ENCODE assay signal across 8 mouse cellular contexts in genomic region chr1:171037861-171038721, GRCm38 (mm10). TPM values are rescaled to one million over a fixed set of nuclear protein-coding genes. Genes with fewer than 3 reads are reported as not detected.
DNase-seq lines count a peak whose midpoint lies in the region; ATAC-seq and TF ChIP-seq lines count a peak whose summit lies in the region.

No protein-coding gene starts in this region.

- ATAC-seq in forebrain, embryonic 14.5 days: peak; percentile 84
- ATAC-seq in liver, postnatal 0 days: peak; percentile 83
- ATAC-seq in neural tube, embryonic 13.5 days (ENCODE audit: low read depth): peak; percentile 86

- H3K4me3 ChIP-seq in E14TG2a.4 (replicated peaks; ENCODE audit: low read length): peak overlapping the region; percentile 99
- H3K4me3 ChIP-seq in forebrain, embryonic 14.5 days (ENCODE audit: low read depth, low read length): peak overlapping the region; percentile 78
- H3K4me3 ChIP-seq in liver, postnatal 0 days (ENCODE audit: low read depth, low read length): peak overlapping the region; percentile 83
- H3K4me3 ChIP-seq in neural tube, embryonic 13.5 days: peak overlapping the region; percentile 88
- peak overlapping the region; percentile 99 for H3K4me3 ChIP-seq in testis, adult 2 months (ENCODE audit: control insufficient read depth, low read depth, low read length)

- no peak for TF ChIP-seq POLR2A in testis, adult 2 months (IDR thresholded peaks at IDR 0.05; ENCODE audit: control insufficient read depth, low read depth, low read length)

- H3K4me1 ChIP-seq in E14TG2a.4 (replicated peaks; ENCODE audit: low read depth, low read length): peaks cover 19% of the 10 kb centered on the region
- peaks cover 5% of the 10 kb centered on the region; the same call in 1 of the 2 replicates for H3K4me1 ChIP-seq in forebrain, embryonic 14.5 days (ENCODE audit: control insufficient read depth, insufficient read depth, low read length)
- H3K4me1 ChIP-seq in liver, postnatal 0 days (ENCODE audit: insufficient read depth): peaks cover 15% of the 10 kb centered on the region
- peaks cover 22% of the 10 kb centered on the region for H3K4me1 ChIP-seq in neural tube, embryonic 13.5 days (replicated peaks)
- peaks cover 6% of the 10 kb centered on the region; the same call in 1 of the 2 replicates for H3K4me1 ChIP-seq in testis, adult 2 months (ENCODE audit: control insufficient read depth, insufficient read depth, low read length)

- no peak for TF ChIP-seq CTCF in E14TG2a.4 (conservative IDR thresholded peaks at IDR 0.05; ENCODE audit: low read length)
- TF ChIP-seq CTCF in liver, postnatal 0 days (IDR thresholded peaks at IDR 0.05; ENCODE audit: low read depth): no peak
- no peak for TF ChIP-seq CTCF in testis, adult 2 months (IDR thresholded peaks at IDR 0.05; ENCODE audit: control insufficient read depth, insufficient read depth, insufficient replicate concordance, low read depth, low read length)

- intact Hi-C loops in heart, postnatal 14 days (cut with DNase I): loop anchor here (2.0 kb wide), 1 partner anchor 65 kb away; no protein-coding TSS in a partner anchor

- peak; percentile 80 for DNase-seq in cerebellum, adult 11 months
- peak; percentile 93 for DNase-seq in forebrain, embryonic 14.5 days (ENCODE audit: low spot score)
- peak; percentile 81 to 84 for DNase-seq in heart, postnatal 14 days
- peak; percentile 88 for DNase-seq in layer of hippocampus, adult 11-12 months (ENCODE audit: low spot score)
- peak; percentile 92 for DNase-seq in liver, postnatal 0 days

- peak overlapping the region; percentile 78 for H3K9ac ChIP-seq in forebrain, embryonic 14.5 days (ENCODE audit: low read length)
- H3K9ac ChIP-seq in liver, postnatal 0 days (replicated peaks): peak overlapping the region; percentile 77
- H3K9ac ChIP-seq in neural tube, embryonic 13.5 days: peak overlapping the region; percentile 86

- H3K36me3 ChIP-seq in E14TG2a.4 (ENCODE audit: insufficient read depth, low read length): no peaks in the 10 kb centered on the region
- H3K36me3 ChIP-seq in forebrain, embryonic 14.5 days (ENCODE audit: control insufficient read depth, insufficient read depth, low read length): no peaks in the 10 kb centered on the region
- no peaks in the 10 kb centered on the region for H3K36me3 ChIP-seq in liver, postnatal 0 days (replicated peaks; ENCODE audit: insufficient read depth, low read length)
- no peaks in the 10 kb centered on the region for H3K36me3 ChIP-seq in neural tube, embryonic 13.5 days
- no peaks in the 10 kb centered on the region for H3K36me3 ChIP-seq in testis, adult 2 months (ENCODE audit: control insufficient read depth, insufficient read depth, low read length)

- WGBS in forebrain, embryonic 14.5 days: under 1% methylated on average over 47 of the region's 47 CpGs
- WGBS in liver, postnatal 0 days (ENCODE audit: insufficient replicate concordance): under 1% methylated on average over 47 of the region's 47 CpGs
- WGBS in neural tube, embryonic 13.5 days: under 1% methylated on average over 47 of the region's 47 CpGs

- peak overlapping the region; percentile 49 for H3K4me2 ChIP-seq in forebrain, embryonic 14.5 days (ENCODE audit: low read length)
- H3K4me2 ChIP-seq in liver, postnatal 0 days (ENCODE audit: low read depth, low read length): peak overlapping the region; percentile 65
- H3K4me2 ChIP-seq in neural tube, embryonic 13.5 days: peak overlapping the region; percentile 63

- no peaks in the 10 kb centered on the region for H3K9me3 ChIP-seq in E14TG2a.4 (ENCODE audit: low read length)
- H3K9me3 ChIP-seq in forebrain, embryonic 14.5 days (replicated peaks; ENCODE audit: control insufficient read depth, low read length): no peaks in the 10 kb centered on the region
- no peaks in the 10 kb centered on the region for H3K9me3 ChIP-seq in liver, postnatal 0 days (ENCODE audit: low read length)
- no peaks in the 10 kb centered on the region for H3K9me3 ChIP-seq in neural tube, embryonic 13.5 days

- H3K27ac ChIP-seq in forebrain, embryonic 14.5 days (ENCODE audit: low read depth, low read length): peak overlapping the region; percentile 85
- peak overlapping the region; percentile 90 for H3K27ac ChIP-seq in liver, postnatal 0 days (ENCODE audit: low read depth)
- H3K27ac ChIP-seq in neural tube, embryonic 13.5 days (replicated peaks): peak overlapping the region; percentile 88
- peak overlapping the region; percentile 93 for H3K27ac ChIP-seq in testis, adult 2 months (ENCODE audit: control insufficient read depth, insufficient read depth, low read depth, low read length)

- H3K27me3 ChIP-seq in E14TG2a.4 (ENCODE audit: insufficient read depth, low read length): peaks cover 5% of the 10 kb centered on the region
- no peaks in the 10 kb centered on the region; the same call in 1 of the 2 replicates for H3K27me3 ChIP-seq in forebrain, embryonic 14.5 days (replicated peaks; ENCODE audit: control insufficient read depth, insufficient read depth, low read length)
- no peaks in the 10 kb centered on the region; the same call in 1 of the 2 replicates for H3K27me3 ChIP-seq in liver, postnatal 0 days (ENCODE audit: insufficient read depth, low read length)
- H3K27me3 ChIP-seq in neural tube, embryonic 13.5 days: peaks cover 15% of the 10 kb centered on the region
- H3K27me3 ChIP-seq in testis, adult 2 months (ENCODE audit: control insufficient read depth, insufficient read depth, low read length): no peaks in the 10 kb centered on the region

- TF ChIP-seq EP300 in liver, postnatal 0 days (IDR thresholded peaks at IDR 0.05; ENCODE audit: low read depth): peak; percentile 27; the same call in 1 of the 2 replicates

RNA-seq across cellular contexts. Expression of gene Fcgr4, which starts 19.4 kb away (rescaled TPM):
- polyA plus RNA-seq in forebrain, embryonic 14.5 days (2014; fragmentation: Nextera tagmentation; extraction: Ambion mirVana): 0.41 and 0.50 TPM in 2 replicates
- under 1 TPM; 0.22 to 0.29 TPM for total RNA-seq in heart, postnatal 14 days (2021)
- 9.4 and 9.7 TPM in 2 replicates for polyA plus RNA-seq in liver, postnatal 0 days (2015; fragmentation: Nextera tagmentation; extraction: Ambion mirVana)
- polyA plus RNA-seq in neural tube, embryonic 13.5 days (2015; fragmentation: Nextera tagmentation; extraction: Ambion mirVana): not detected in 2 replicates
- not detected in 2 replicates for polyA plus RNA-seq in testis, adult 2 months (2012; rRNA removed)

RNA-seq across cellular contexts. Expression of gene Fcgr3, which starts 26.6 kb away (rescaled TPM):
- polyA plus RNA-seq in forebrain, embryonic 14.5 days (2014; fragmentation: Nextera tagmentation; extraction: Ambion mirVana): 8.3 and 11.5 TPM in 2 replicates
- total RNA-seq in heart, postnatal 14 days (2021): 10 to 100 TPM; 11.8 to 11.9 TPM
- 40.3 and 41.8 TPM in 2 replicates for polyA plus RNA-seq in liver, postnatal 0 days (2015; fragmentation: Nextera tagmentation; extraction: Ambion mirVana)
- 9.0 and 10.9 TPM in 2 replicates for polyA plus RNA-seq in neural tube, embryonic 13.5 days (2015; fragmentation: Nextera tagmentation; extraction: Ambion mirVana)
- polyA plus RNA-seq in testis, adult 2 months (2012; rRNA removed): 30.9 and 52.1 TPM in 2 replicates

Comparison
In these comparisons a context has a peak if more than half of its experiments do, and no peak if none do; other contexts are left out.
1. Peak in every context shown above with its lines: DNase-seq, ATAC-seq, H3K4me3 ChIP-seq and H3K27ac ChIP-seq.